In genomic region chr4:111719296-111719695, GRCm38 (mm10) we compare ENCODE assay signal across 8 mouse cellular contexts. TPM values are rescaled to one million over a fixed set of nuclear protein-coding genes. Genes with fewer than 3 reads are reported as not detected.
DNase-seq lines count a peak whose midpoint lies in the region; ATAC-seq lines count a peak whose summit lies in the region.

No protein-coding gene starts in this region.

- H3K27ac ChIP-seq in neural tube, embryonic 11.5 days (ENCODE audit: low read depth, low read length), result no peak overlapping the region
- H3K27ac ChIP-seq in forebrain, embryonic 12.5 days, result no peak overlapping the region
- no peak overlapping the region for H3K27ac ChIP-seq in midbrain, embryonic 14.5 days (replicated peaks; ENCODE audit: low read depth, low read length)

- H3K27me3 ChIP-seq in neural tube, embryonic 11.5 days (ENCODE audit: control insufficient read depth, insufficient read depth, low read length), result no peaks in the 10 kb centered on the region
- no peaks in the 10 kb centered on the region for H3K27me3 ChIP-seq in forebrain, embryonic 12.5 days
- no peaks in the 10 kb centered on the region for H3K27me3 ChIP-seq in midbrain, embryonic 14.5 days (ENCODE audit: control insufficient read depth, insufficient read depth, low read length)

- no peak overlapping the region for H3K4me2 ChIP-seq in neural tube, embryonic 11.5 days (ENCODE audit: low read depth)
- H3K4me2 ChIP-seq in forebrain, embryonic 12.5 days, result peak overlapping the region; percentile 63
- H3K4me2 ChIP-seq in midbrain, embryonic 14.5 days (ENCODE audit: low read length), result peak overlapping the region; percentile 79

- 70% methylated on average over 4 of the region's 4 CpGs for WGBS in neural tube, embryonic 11.5 days
- WGBS in forebrain, embryonic 12.5 days, result 73% methylated on average over 4 of the region's 4 CpGs
- 76% methylated on average over 4 of the region's 4 CpGs for WGBS in midbrain, embryonic 14.5 days

- H3K9ac ChIP-seq in neural tube, embryonic 11.5 days (ENCODE audit: low read length), result no peak overlapping the region
- H3K9ac ChIP-seq in forebrain, embryonic 12.5 days, result no peak overlapping the region
- H3K9ac ChIP-seq in midbrain, embryonic 14.5 days (replicated peaks; ENCODE audit: low read length), result no peak overlapping the region

- 0 out of 2 replicates have a peak, but pooled peaks have one; percentile 7 for ATAC-seq in neural tube, embryonic 11.5 days (ENCODE audit: insufficient read depth, low FRiP score, low TSS enrichment)
- no peak for ATAC-seq in forebrain, embryonic 12.5 days (ENCODE audit: low FRiP score)
- ATAC-seq in inflammation-experienced regulatory T-cells, adult 6 months, result peak; percentile 67
- no peak for ATAC-seq in midbrain, embryonic 14.5 days (ENCODE audit: low FRiP score, low TSS enrichment)

- peak overlapping the region; percentile 81; the same call in 1 of the 2 replicates for H3K4me3 ChIP-seq in neural tube, embryonic 11.5 days (ENCODE audit: low read depth, low read length)
- H3K4me3 ChIP-seq in forebrain, embryonic 12.5 days (replicated peaks), result peak overlapping the region; percentile 83
- H3K4me3 ChIP-seq in midbrain, embryonic 14.5 days (replicated peaks; ENCODE audit: low read depth, low read length), result peak overlapping the region; percentile 72

- H3K9me3 ChIP-seq in neural tube, embryonic 11.5 days (ENCODE audit: control insufficient read depth, low read length), result no peaks in the 10 kb centered on the region
- no peaks in the 10 kb centered on the region for H3K9me3 ChIP-seq in forebrain, embryonic 12.5 days
- H3K9me3 ChIP-seq in midbrain, embryonic 14.5 days (ENCODE audit: control insufficient read depth, low read length), result no peaks in the 10 kb centered on the region

- H3K4me1 ChIP-seq in neural tube, embryonic 11.5 days (ENCODE audit: control insufficient read depth, insufficient read depth, low read length), result no peaks in the 10 kb centered on the region; the same call in 1 of the 2 replicates
- H3K4me1 ChIP-seq in forebrain, embryonic 12.5 days, result peaks cover 13% of the 10 kb centered on the region
- peaks cover 8% of the 10 kb centered on the region; the same call in 1 of the 2 replicates for H3K4me1 ChIP-seq in midbrain, embryonic 14.5 days (ENCODE audit: control insufficient read depth, insufficient read depth, low read length)

- no peak for DNase-seq in neural tube, embryonic 11.5 days (ENCODE audit: low spot score)
- no peak for DNase-seq in neural tube, embryonic 10.5 days (ENCODE audit: extremely low spot score, low spot score)
- DNase-seq in midbrain, embryonic 14.5 days, result no peak
- DNase-seq in frontal cortex, postnatal 25 days (ENCODE audit: low spot score in 2 of 2), result no peak
- no peak for DNase-seq in cerebellum, adult 11 months
- DNase-seq in cerebellum, postnatal 4 days (ENCODE audit: low spot score in 2 of 2), result no peak

- H3K36me3 ChIP-seq in neural tube, embryonic 11.5 days (ENCODE audit: control insufficient read depth, insufficient read depth, low read length), result no peaks in the 10 kb centered on the region
- no peaks in the 10 kb centered on the region for H3K36me3 ChIP-seq in forebrain, embryonic 12.5 days (replicated peaks)
- H3K36me3 ChIP-seq in midbrain, embryonic 14.5 days (ENCODE audit: control insufficient read depth, insufficient read depth, low read length), result no peaks in the 10 kb centered on the region

RNA-seq across cellular contexts. Expression of gene Spata6, which starts 0.5 kb away (rescaled TPM):
- polyA plus RNA-seq in neural tube, embryonic 11.5 days (2014; fragmentation: Nextera tagmentation; extraction: Ambion mirVana), result 27.0 and 27.1 TPM in 2 replicates
- polyA plus RNA-seq in forebrain, embryonic 12.5 days (2016; fragmentation: Nextera tagmentation; extraction: Ambion mirVana), result 17.6 and 18.2 TPM in 2 replicates
- polyA plus RNA-seq in inflammation-experienced regulatory T-cells, adult 6 months (2017; shearing (Covaris generic)), result 10 to 100 TPM; 18.6 to 23.5 (median 18.6) TPM
- 12.5 and 17.3 TPM in 2 replicates for polyA plus RNA-seq in midbrain, embryonic 14.5 days (2014; fragmentation: Nextera tagmentation; extraction: Ambion mirVana)

Comparison
In these comparisons a context has a peak if more than half of its experiments do, and no peak if none do; other contexts are left out.
1. ATAC-seq: peak in neural tube, embryonic 11.5 days (single experiment) and inflammation-experienced regulatory T-cells, adult 6 months (single experiment); none in forebrain, embryonic 12.5 days (single experiment) and midbrain, embryonic 14.5 days (single experiment).
2. Peak in every context shown above with its lines, with median percentiles within 50 percentile points of each other: H3K4me3 ChIP-seq.